Mouse (Mus musculus) macrophage (primary cell): ENCODE results near the gene Me3. TPM values are rescaled to one million over a fixed set of nuclear protein-coding genes. Genes with fewer than 3 reads are reported as not detected.

ENCODE experiments used
- H3K27ac ChIP-seq: fragments of 350-480 bp; formaldehyde crosslinking; 2 replicates; pipeline ENCODE4 v1.9.0; 2021
- H3K36me3 ChIP-seq: fragments of 350-480 bp; formaldehyde crosslinking; 2 replicates; pipeline ENCODE4 v1.9.0; 2021; ENCODE audit errors: inconsistent target
- H3K4me3 ChIP-seq: fragments of 350-480 bp; formaldehyde crosslinking; 2 replicates; pipeline ENCODE4 v1.9.0; 2021; ENCODE audit errors: inconsistent target
- H3K79me2 ChIP-seq: fragments of 350-480 bp; formaldehyde crosslinking; 2 replicates; pipeline ENCODE4 v1.9.0; 2021; ENCODE audit errors: inconsistent target
- WGBS: methylation state at CpG from one replicate; pipeline ENCODE4 v1.1.7; 2026; ENCODE audit warnings: inconsistent platforms; ENCODE audit not compliant: missing documents; 5-methylcytosine and 5-hydroxymethylcytosine counted together
- polyA plus RNA-seq: library from polyadenylated mRNA; stranded (reverse); fragments of 250-400 nt; gene quantifications from 3 replicates; pipeline ENCODE4 v1.2.4, GENCODE M21; 2018; ENCODE audit warnings: inconsistent platforms
- total RNA-seq, 78 experiments: library from RNA; depleted of rRNA; stranded (reverse); fragments of 250-400 nt; gene quantifications; 1 replicate in 9 of 78; 2 replicates in 24 of 78; 3 replicates in 43 of 78; 4 replicates in 2 of 78; pipeline ENCODE4 v1.2.4; 2018; ENCODE audit warnings: inconsistent platforms in 56 of 78

Me3 gene
- total RNA-seq (2018; cell fraction: chromatin; rRNA removed), result not detected
- total RNA-seq (2018; cell fraction: cytosol; rRNA removed), result under 1 TPM in 1 of 26 experiments, not detected in 25; 0.06 TPM
- total RNA-seq (2018; cell fraction: nucleus; rRNA removed), result not detected
- polyA plus RNA-seq, result not detected in 3 replicates

- WGBS, result 8% methylated on average over 47 of the region's 49 CpGs
These were observed at the start of gene Me3 for GRCm38 (mm10) chr7:89632342-89633251. Me3 (plus strand) TSS chr7:89632392.

GRCm38 (mm10) chr7:89590039-89590438, 42.2 kb upstream of the Me3 start:
- Histone ChIP-seq H3K4me3 (no peak overlapping the region), H3K79me2 (no peaks in the 10 kb centered on the region), H3K27ac (no peak overlapping the region), H3K36me3 (no peaks in the 10 kb centered on the region)
- 84% methylated on average over 5 of the region's 5 CpGs for WGBS

More at GRCm38 (mm10) chr7:89632342-89633251, at the start of gene Me3:
- no peaks in the 10 kb centered on the region for H3K36me3 ChIP-seq
- H3K27ac ChIP-seq, result no peak within 1 kb of the TSS
- H3K79me2 ChIP-seq, result no peaks in the 10 kb centered on the region
- H3K4me3 ChIP-seq, result no peak within 1 kb of the TSS

- Histone ChIP-seq H3K27ac (no peak overlapping the region), H3K4me3 (no peak overlapping the region), H3K36me3 (no peaks in the 10 kb centered on the region), H3K79me2 (no peaks in the 10 kb centered on the region)
- WGBS, result 83% methylated on average over 3 of the region's 3 CpGs
These were observed 41.5 kb upstream of the Me3 start for GRCm38 (mm10) chr7:89590542-89591251.

- Histone ChIP-seq H3K27ac (no peak overlapping the region), H3K79me2 (no peaks in the 10 kb centered on the region), H3K36me3 (no peaks in the 10 kb centered on the region), H3K4me3 (no peak overlapping the region)
- 79% methylated on average over 2 of the region's 2 CpGs for WGBS
These were observed 36.4 kb upstream of the Me3 start for GRCm38 (mm10) chr7:89595813-89596212.

GRCm38 (mm10) chr7:89605589-89606536, 26.3 kb upstream of the Me3 start:
- no peak overlapping the region for H3K4me3 ChIP-seq
- H3K27ac ChIP-seq, result no peak overlapping the region
- no peaks in the 10 kb centered on the region for H3K36me3 ChIP-seq
- 56% methylated on average over 8 of the region's 8 CpGs for WGBS
- H3K79me2 ChIP-seq, result no peaks in the 10 kb centered on the region

- Histone ChIP-seq H3K27ac (no peak overlapping the region), H3K36me3 (no peaks in the 10 kb centered on the region), H3K79me2 (no peaks in the 10 kb centered on the region), H3K4me3 (no peak overlapping the region)
- 90% methylated on average over 3 of the region's 6 CpGs for WGBS
These were observed 24.9 kb upstream of the Me3 start for GRCm38 (mm10) chr7:89607329-89607728.

GRCm38 (mm10) chr7:89611236-89611635, 21.0 kb upstream of the Me3 start:
- Histone ChIP-seq H3K4me3 (no peak overlapping the region), H3K79me2 (no peaks in the 10 kb centered on the region), H3K27ac (no peak overlapping the region), H3K36me3 (no peaks in the 10 kb centered on the region)
- 91% methylated on average over 7 of the region's 7 CpGs for WGBS

GRCm38 (mm10) chr7:89616235-89616634, 16.0 kb upstream of the Me3 start:
- WGBS, result 93% methylated on average over 6 of the region's 6 CpGs
- no peak overlapping the region for H3K4me3 ChIP-seq
- H3K79me2 ChIP-seq, result no peaks in the 10 kb centered on the region
- no peaks in the 10 kb centered on the region for H3K36me3 ChIP-seq
- no peak overlapping the region for H3K27ac ChIP-seq

- Histone ChIP-seq H3K27ac (no peak overlapping the region), H3K79me2 (no peaks in the 10 kb centered on the region), H3K4me3 (no peak overlapping the region), H3K36me3 (no peaks in the 10 kb centered on the region)
- WGBS, result 89% methylated on average over 3 of the region's 4 CpGs
These were observed 8.9 kb upstream of the Me3 start for GRCm38 (mm10) chr7:89623331-89623730.

- Histone ChIP-seq H3K4me3 (no peak overlapping the region), H3K36me3 (no peaks in the 10 kb centered on the region), H3K79me2 (no peaks in the 10 kb centered on the region), H3K27ac (no peak overlapping the region)
These were observed 4.8 kb upstream of the Me3 start for GRCm38 (mm10) chr7:89627393-89627792.

- Histone ChIP-seq H3K27ac (no peak overlapping the region), H3K36me3 (no peaks in the 10 kb centered on the region), H3K79me2 (no peaks in the 10 kb centered on the region), H3K4me3 (no peak overlapping the region)
- WGBS, result 52% methylated on average over 2 of the region's 2 CpGs
These were observed 4.2 kb upstream of the Me3 start for GRCm38 (mm10) chr7:89628006-89628405.

GRCm38 (mm10) chr7:89629006-89629405, 3.2 kb upstream of the Me3 start:
- Histone ChIP-seq H3K4me3 (no peak overlapping the region), H3K79me2 (no peaks in the 10 kb centered on the region), H3K27ac (no peak overlapping the region), H3K36me3 (no peaks in the 10 kb centered on the region)
- WGBS, result 93% methylated on average over 4 of the region's 4 CpGs

GRCm38 (mm10) chr7:89629914-89630313, 2.3 kb upstream of the Me3 start:
- Histone ChIP-seq H3K79me2 (no peaks in the 10 kb centered on the region), H3K4me3 (no peak overlapping the region), H3K36me3 (no peaks in the 10 kb centered on the region), H3K27ac (no peak overlapping the region)
- WGBS, result 93% methylated on average over 3 of the region's 3 CpGs

- WGBS, result 86% methylated on average over 3 of the region's 3 CpGs
- Histone ChIP-seq H3K36me3 (no peaks in the 10 kb centered on the region), H3K27ac (no peak overlapping the region), H3K4me3 (no peak overlapping the region), H3K79me2 (no peaks in the 10 kb centered on the region)
These were observed 1.4 kb upstream of the Me3 start for GRCm38 (mm10) chr7:89630796-89631195.
